Mouse (Mus musculus): ENCODE results near the gene Ccpg1os. TPM values are rescaled to one million over a fixed set of nuclear protein-coding genes. Genes with fewer than 3 reads are reported as not detected.

Gene Ccpg1os
- polyA plus RNA-seq, 1 experiment: 0.69 TPM

- no peak overlapping the region for H3K4me3 ChIP-seq (replicated peaks)
- TF ChIP-seq FLI1 (IDR thresholded peaks at IDR 0.05; ENCODE audit: low read length) (no peak), GATA1 (IDR thresholded peaks at IDR 0.05; ENCODE audit: borderline replicate concordance, low read length) (no peak)
- H3K36me3 ChIP-seq (replicated peaks; ENCODE audit: low read length): peaks cover 85% of the 10 kb centered on the region
- H3K27me3 ChIP-seq (replicated peaks): no peaks in the 10 kb centered on the region
- H3K9me3 ChIP-seq: no peaks in the 10 kb centered on the region
- H3K4me1 ChIP-seq: peaks cover 37% of the 10 kb centered on the region
Measured at GRCm38 (mm10) chr9:73008384-73008783, 23.2 kb upstream of the Ccpg1os start.

- no peak for TF ChIP-seq GATA1 (IDR thresholded peaks at IDR 0.05; ENCODE audit: borderline replicate concordance, low read length)
- no peak for TF ChIP-seq FLI1 (IDR thresholded peaks at IDR 0.05; ENCODE audit: low read length)
- H3K9me3 ChIP-seq: no peaks in the 10 kb centered on the region
- no peak overlapping the region for H3K4me3 ChIP-seq (replicated peaks)
- peaks cover 34% of the 10 kb centered on the region for H3K4me1 ChIP-seq
- H3K36me3 ChIP-seq (replicated peaks; ENCODE audit: low read length): peaks cover 87% of the 10 kb centered on the region
- no peaks in the 10 kb centered on the region for H3K27me3 ChIP-seq (replicated peaks)
Measured at GRCm38 (mm10) chr9:73006175-73006574, 21.0 kb upstream of the Ccpg1os start.

- H3K9me3 ChIP-seq: no peaks in the 10 kb centered on the region
- TF ChIP-seq FLI1 (IDR thresholded peaks at IDR 0.05; ENCODE audit: low read length) (no peak), GATA1 (IDR thresholded peaks at IDR 0.05; ENCODE audit: borderline replicate concordance, low read length) (no peak)
Measured at GRCm38 (mm10) chr9:73005106-73005505, 19.9 kb upstream of the Ccpg1os start.

GRCm38 (mm10) chr9:73004076-73004475, 18.9 kb upstream of the Ccpg1os start:
- Histone ChIP-seq H3K4me1 (peaks cover 32% of the 10 kb centered on the region), H3K36me3 (replicated peaks; ENCODE audit: low read length) (peaks cover 78% of the 10 kb centered on the region), H3K27me3 (replicated peaks) (no peaks in the 10 kb centered on the region), H3K9me3 (no peaks in the 10 kb centered on the region), H3K4me3 (replicated peaks) (no peak overlapping the region)
- no peak for TF ChIP-seq GATA1 (IDR thresholded peaks at IDR 0.05; ENCODE audit: borderline replicate concordance, low read length)
- TF ChIP-seq FLI1 (IDR thresholded peaks at IDR 0.05; ENCODE audit: low read length): no peak

More at GRCm38 (mm10) chr9:73005106-73005505, 19.9 kb upstream of the Ccpg1os start:
- H3K36me3 ChIP-seq (replicated peaks; ENCODE audit: low read length): peaks cover 86% of the 10 kb centered on the region
- no peak overlapping the region for H3K4me3 ChIP-seq (replicated peaks)
- no peaks in the 10 kb centered on the region for H3K27me3 ChIP-seq (replicated peaks)
- peaks cover 34% of the 10 kb centered on the region for H3K4me1 ChIP-seq

GRCm38 (mm10) chr9:73002177-73002576, 17.0 kb upstream of the Ccpg1os start:
- no peak overlapping the region for H3K4me3 ChIP-seq (replicated peaks)
- no peaks in the 10 kb centered on the region for H3K27me3 ChIP-seq (replicated peaks)
- TF ChIP-seq FLI1 (IDR thresholded peaks at IDR 0.05; ENCODE audit: low read length) (no peak), GATA1 (IDR thresholded peaks at IDR 0.05; ENCODE audit: borderline replicate concordance, low read length) (no peak)
- peaks cover 79% of the 10 kb centered on the region for H3K36me3 ChIP-seq (replicated peaks; ENCODE audit: low read length)
- peaks cover 21% of the 10 kb centered on the region for H3K4me1 ChIP-seq
- H3K9me3 ChIP-seq: no peaks in the 10 kb centered on the region

GRCm38 (mm10) chr9:73001314-73002011, 16.3 kb upstream of the Ccpg1os start:
- Histone ChIP-seq H3K36me3 (replicated peaks; ENCODE audit: low read length) (peaks cover 76% of the 10 kb centered on the region), H3K4me3 (replicated peaks) (no peak overlapping the region), H3K4me1 (peaks cover 15% of the 10 kb centered on the region), H3K9me3 (no peaks in the 10 kb centered on the region), H3K27me3 (replicated peaks) (no peaks in the 10 kb centered on the region)
- TF ChIP-seq GATA1 (IDR thresholded peaks at IDR 0.05; ENCODE audit: borderline replicate concordance, low read length) (no peak), FLI1 (IDR thresholded peaks at IDR 0.05; ENCODE audit: low read length) (no peak)

- H3K27me3 ChIP-seq (replicated peaks): no peaks in the 10 kb centered on the region
- H3K4me1 ChIP-seq: peaks cover 11% of the 10 kb centered on the region
- no peak overlapping the region for H3K4me3 ChIP-seq (replicated peaks)
- no peaks in the 10 kb centered on the region for H3K9me3 ChIP-seq
- H3K36me3 ChIP-seq (replicated peaks; ENCODE audit: low read length): peaks cover 69% of the 10 kb centered on the region
- TF ChIP-seq GATA1 (IDR thresholded peaks at IDR 0.05; ENCODE audit: borderline replicate concordance, low read length) (no peak), FLI1 (IDR thresholded peaks at IDR 0.05; ENCODE audit: low read length) (no peak)
Measured at GRCm38 (mm10) chr9:73000487-73000886, 15.3 kb upstream of the Ccpg1os start.

- Histone ChIP-seq H3K27me3 (replicated peaks) (no peaks in the 10 kb centered on the region), H3K4me3 (replicated peaks) (no peak overlapping the region), H3K4me1 (peaks cover 23% of the 10 kb centered on the region), H3K36me3 (replicated peaks; ENCODE audit: low read length) (peaks cover 37% of the 10 kb centered on the region), H3K9me3 (no peaks in the 10 kb centered on the region)
- TF ChIP-seq FLI1 (IDR thresholded peaks at IDR 0.05; ENCODE audit: low read length) (no peak), GATA1 (IDR thresholded peaks at IDR 0.05; ENCODE audit: borderline replicate concordance, low read length) (no peak)
Measured at GRCm38 (mm10) chr9:72996806-72997205, 11.6 kb upstream of the Ccpg1os start.

GRCm38 (mm10) chr9:72996167-72996566, 11.0 kb upstream of the Ccpg1os start:
- no peak overlapping the region for H3K4me3 ChIP-seq (replicated peaks)
- H3K27me3 ChIP-seq (replicated peaks): no peaks in the 10 kb centered on the region
- peaks cover 31% of the 10 kb centered on the region for H3K36me3 ChIP-seq (replicated peaks; ENCODE audit: low read length)
- no peaks in the 10 kb centered on the region for H3K9me3 ChIP-seq
- H3K4me1 ChIP-seq: peaks cover 26% of the 10 kb centered on the region
- TF ChIP-seq GATA1 (IDR thresholded peaks at IDR 0.05; ENCODE audit: borderline replicate concordance, low read length): no peak
- no peak for TF ChIP-seq FLI1 (IDR thresholded peaks at IDR 0.05; ENCODE audit: low read length)

- peaks cover 11% of the 10 kb centered on the region for H3K36me3 ChIP-seq (replicated peaks; ENCODE audit: low read length)
- TF ChIP-seq FLI1 (IDR thresholded peaks at IDR 0.05; ENCODE audit: low read length) (no peak), GATA1 (IDR thresholded peaks at IDR 0.05; ENCODE audit: borderline replicate concordance, low read length) (no peak)
Measured at GRCm38 (mm10) chr9:72992576-72992975, 7.4 kb upstream of the Ccpg1os start.

More at GRCm38 (mm10) chr9:72992576-72992975, 7.4 kb upstream of the Ccpg1os start:
- H3K9me3 ChIP-seq: no peaks in the 10 kb centered on the region
- no peaks in the 10 kb centered on the region for H3K27me3 ChIP-seq (replicated peaks)
- no peak overlapping the region for H3K4me3 ChIP-seq (replicated peaks)
- peaks cover 42% of the 10 kb centered on the region for H3K4me1 ChIP-seq

Data from megakaryocyte, embryonic 14.5 days (primary cell).